ENCODE assay signal across 13 mouse cellular contexts in the genomic region with DNA sequence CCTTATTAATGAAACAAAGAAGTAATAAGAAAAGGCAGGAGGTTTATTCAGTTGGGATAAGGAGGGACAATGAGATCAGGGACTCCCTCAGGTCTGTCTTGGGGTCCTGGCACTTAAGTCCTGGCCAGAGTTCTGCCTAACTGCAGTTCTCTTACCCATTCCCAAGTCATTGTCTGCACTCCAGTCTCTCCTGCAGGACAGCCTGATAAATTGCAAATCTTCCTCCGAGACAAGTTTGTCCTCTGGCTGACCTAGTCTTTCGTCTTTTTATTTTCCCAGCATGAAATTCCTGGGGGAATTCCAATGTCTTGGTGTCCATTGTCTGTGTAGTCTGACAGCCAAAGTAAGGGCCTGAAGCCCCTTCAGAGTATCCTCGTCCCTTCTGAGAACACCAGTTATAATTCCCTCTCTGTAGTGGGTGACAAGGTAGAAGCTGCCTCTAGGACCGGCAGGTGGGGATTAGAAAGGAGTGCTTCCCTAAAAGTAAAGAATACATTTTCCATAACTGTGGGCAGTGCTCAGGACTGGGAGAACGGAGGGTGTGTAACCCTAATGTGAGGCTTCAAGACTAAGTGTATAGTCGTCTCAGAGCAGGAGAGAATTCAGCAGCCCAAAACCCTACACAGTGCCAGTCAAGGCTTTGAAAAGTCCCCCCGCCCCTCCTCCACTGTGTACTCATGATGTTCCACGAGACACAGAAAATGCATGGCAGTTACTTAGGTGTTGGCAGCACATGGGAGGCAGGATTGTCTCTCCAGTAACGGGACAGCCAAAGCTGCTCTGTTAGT. TPM values are rescaled to one million over a fixed set of nuclear protein-coding genes. Genes with fewer than 3 reads are reported as not detected.
DNase-seq lines count a peak whose midpoint lies in the region; ATAC-seq and TF ChIP-seq lines count a peak whose summit lies in the region.
"Had no signal": no experiment of that assay in that cellular context is flagged by ENCODE, and none has a peak within 500 bp of the region (broad histone marks: within the 10 kb centered on the region; RNA-seq: fewer than 3 reads in every experiment).

No protein-coding gene starts in this region.

- H3K27me3 ChIP-seq in kidney, embryonic 16.5 days (ENCODE audit: insufficient read depth, low read length), result no peaks in the 10 kb centered on the region
- no peaks in the 10 kb centered on the region for H3K27me3 ChIP-seq in heart, postnatal 0 days (ENCODE audit: control insufficient read depth, insufficient read depth, low read length)
- H3K27me3 ChIP-seq: embryonic facial prominence, embryonic 15.5 days had no signal

- no peaks in the 10 kb centered on the region for H3K36me3 ChIP-seq in kidney, embryonic 16.5 days (ENCODE audit: insufficient read depth, low read length)
- no peaks in the 10 kb centered on the region for H3K36me3 ChIP-seq in heart, postnatal 0 days (replicated peaks; ENCODE audit: control insufficient read depth, insufficient read depth, low read length)
- H3K36me3 ChIP-seq: embryonic facial prominence, embryonic 15.5 days; limb, embryonic 10.5 days had no signal

- no peaks in the 10 kb centered on the region for H3K9me3 ChIP-seq in kidney, embryonic 16.5 days (ENCODE audit: low read length)
- no peaks in the 10 kb centered on the region for H3K9me3 ChIP-seq in heart, postnatal 0 days (replicated peaks; ENCODE audit: control insufficient read depth, low read length)
- H3K9me3 ChIP-seq: embryonic facial prominence, embryonic 15.5 days; limb, embryonic 10.5 days had no signal

- peaks cover 9% of the 10 kb centered on the region; the same call in 1 of the 2 replicates for H3K4me1 ChIP-seq in kidney, embryonic 16.5 days (ENCODE audit: insufficient read depth, low read length)
- peaks cover 30% of the 10 kb centered on the region for H3K4me1 ChIP-seq in heart, postnatal 0 days (ENCODE audit: control insufficient read depth, insufficient read depth)
- H3K4me1 ChIP-seq: embryonic facial prominence, embryonic 15.5 days had no signal

- no peak for ATAC-seq in kidney, embryonic 16.5 days (ENCODE audit: low FRiP score, low TSS enrichment)
- 0 out of 2 replicates have a peak, but pooled peaks have one; percentile 16 for ATAC-seq in heart, postnatal 0 days (ENCODE audit: insufficient read depth, low read depth)
- ATAC-seq: forebrain, postnatal 0 days had no signal

- no peak overlapping the region for H3K9ac ChIP-seq in kidney, embryonic 16.5 days (replicated peaks; ENCODE audit: low read length)
- H3K9ac ChIP-seq in heart, postnatal 0 days (replicated peaks; ENCODE audit: low read depth, low read length), result no peak overlapping the region
- H3K9ac ChIP-seq: embryonic facial prominence, embryonic 15.5 days; forebrain, postnatal 0 days had no signal

- WGBS in kidney, embryonic 16.5 days, result 62% methylated on average over 9 of the region's 9 CpGs
- 30% methylated on average over 9 of the region's 9 CpGs for WGBS in heart, postnatal 0 days

- peak overlapping the region; percentile 37 for H3K27ac ChIP-seq in kidney, embryonic 16.5 days (ENCODE audit: low read length)
- peak overlapping the region; percentile 89 for H3K27ac ChIP-seq in heart, postnatal 0 days (ENCODE audit: low read depth)
- H3K27ac ChIP-seq: embryonic facial prominence, embryonic 15.5 days; limb, embryonic 10.5 days had no signal

- intact Hi-C loops in heart, postnatal 36 days (cut with DNase I), result no loop called here

- no peak overlapping the region for H3K4me3 ChIP-seq in kidney, embryonic 16.5 days (ENCODE audit: low read length)
- H3K4me3 ChIP-seq in heart, postnatal 0 days (ENCODE audit: low read depth, low read length), result no peak overlapping the region
- H3K4me3 ChIP-seq: embryonic facial prominence, embryonic 15.5 days; limb, embryonic 10.5 days had no signal

- TF ChIP-seq CTCF in heart, postnatal 0 days (IDR thresholded peaks at IDR 0.05; ENCODE audit: low read depth), result no peak

- peak; percentile 67 for DNase-seq in heart, adult 11 months
- DNase-seq in heart, postnatal 36 days, result no peak
- no peak for DNase-seq in kidney, adult 18-20 months
- DNase-seq in Muller cell, postnatal 12 days (ENCODE audit: inconsistent ontology term), result peak; percentile 42
- DNase-seq in heart, postnatal 0 days (ENCODE audit: low spot score), result peak; percentile 47
- no peak for DNase-seq in thymus, postnatal 25 days
- DNase-seq in ovary, postnatal 36 days (ENCODE audit: low spot score), result no peak
- DNase-seq: cerebellum, adult 9-10 months; forebrain, postnatal 0 days; lung, postnatal 4 days had no signal

- no peak overlapping the region for H3K4me2 ChIP-seq in kidney, embryonic 16.5 days (replicated peaks; ENCODE audit: low read depth, low read length)
- H3K4me2 ChIP-seq in heart, postnatal 0 days (ENCODE audit: low read depth, low read length), result no peak overlapping the region
- H3K4me2 ChIP-seq: embryonic facial prominence, embryonic 15.5 days had no signal

- TF ChIP-seq EP300 in heart, postnatal 0 days (IDR thresholded peaks at IDR 0.05; ENCODE audit: low read depth), result no peak

RNA-seq across cellular contexts. Expression of gene Otud4, which starts 18.7 kb away (rescaled TPM):
- total RNA-seq in heart, postnatal 36 days (2021), result 10 to 100 TPM; 44.8 to 55.3 TPM
- polyA plus RNA-seq in kidney, embryonic 16.5 days (2015; fragmentation: Nextera tagmentation; extraction: Ambion mirVana), result 14.1 and 15.7 TPM in 2 replicates
- total RNA-seq in heart, postnatal 0 days (2014; rRNA removed; ENCODE audit: low replicate concordance), result 30.3 and 32.7 TPM in 2 replicates
- 8.4 and 8.8 TPM in 2 replicates for polyA plus RNA-seq in heart, postnatal 0 days (2015; fragmentation: Nextera tagmentation; extraction: Ambion mirVana)

Comparison
In these comparisons a context has a peak if more than half of its experiments do, and no peak if none do; other contexts are left out.
1. DNase-seq: peak in heart, adult 11 months (single experiment), Muller cell, postnatal 12 days (single experiment) and heart, postnatal 0 days (single experiment); none in heart, postnatal 36 days (0 of 2), kidney, adult 18-20 months (single experiment), thymus, postnatal 25 days (single experiment) and ovary, postnatal 36 days (single experiment).